Mouse (Mus musculus): ENCODE results near the gene Gm9376.

The Gm9376 gene

GRCm38 (mm10) chr14:118266660-118267059, at the start of gene Gm9376:
TSS of gene Gm9376 (plus strand) at chr14:118266960.
- DNase-seq (ENCODE audit: low read depth, low spot score), result no peak

DNA sequence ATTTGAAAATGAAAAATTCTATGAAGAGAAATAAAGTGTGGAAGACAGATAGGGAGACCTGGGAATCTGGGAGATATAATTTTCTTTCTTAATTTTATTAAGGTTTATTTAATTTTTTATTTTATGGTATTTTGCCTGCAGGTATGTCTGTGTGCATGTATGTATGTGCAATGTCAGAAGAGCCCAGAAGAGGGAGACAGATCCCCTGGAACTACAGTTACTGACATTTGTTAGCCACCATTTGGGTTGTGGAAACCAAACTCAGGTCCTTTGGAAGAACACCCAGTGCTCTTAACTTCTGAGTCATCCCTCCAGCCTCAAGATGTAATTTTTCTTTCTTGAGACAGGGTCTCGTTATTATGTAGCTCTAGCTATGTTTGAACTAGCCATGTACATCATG, 45.9 kb upstream of the Gm9376 start:
- peak; percentile 15 for DNase-seq (ENCODE audit: low read depth, low spot score)

- DNase-seq (ENCODE audit: low read depth, low spot score), result no peak
These were observed 41.6 kb upstream of the Gm9376 start for GRCm38 (mm10) chr14:118225061-118225743.

DNA sequence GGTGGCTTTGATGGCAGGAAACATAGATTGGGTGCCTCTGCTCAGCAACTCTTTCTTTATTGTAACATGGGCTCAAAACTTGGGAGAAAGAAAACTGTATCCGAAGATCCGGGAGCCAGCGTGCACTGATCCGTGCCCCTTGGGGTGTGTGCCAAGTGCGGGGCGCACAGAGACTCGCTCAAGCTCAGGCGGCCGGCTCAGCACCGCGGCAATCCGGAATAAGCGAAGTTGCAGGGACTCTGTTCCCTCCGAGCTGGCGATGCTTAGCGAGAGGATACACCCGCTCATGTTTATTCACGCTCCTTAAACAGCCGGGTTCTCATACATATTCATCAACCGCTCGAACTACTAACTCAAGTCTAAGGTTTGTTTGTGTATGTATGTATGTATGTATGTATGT, 40.8 kb upstream of the Gm9376 start:
- no peak for DNase-seq (ENCODE audit: low read depth, low spot score)

- DNase-seq (ENCODE audit: low read depth, low spot score), result no peak
These were observed 40.1 kb upstream of the Gm9376 start for GRCm38 (mm10) chr14:118226471-118227155.

DNA sequence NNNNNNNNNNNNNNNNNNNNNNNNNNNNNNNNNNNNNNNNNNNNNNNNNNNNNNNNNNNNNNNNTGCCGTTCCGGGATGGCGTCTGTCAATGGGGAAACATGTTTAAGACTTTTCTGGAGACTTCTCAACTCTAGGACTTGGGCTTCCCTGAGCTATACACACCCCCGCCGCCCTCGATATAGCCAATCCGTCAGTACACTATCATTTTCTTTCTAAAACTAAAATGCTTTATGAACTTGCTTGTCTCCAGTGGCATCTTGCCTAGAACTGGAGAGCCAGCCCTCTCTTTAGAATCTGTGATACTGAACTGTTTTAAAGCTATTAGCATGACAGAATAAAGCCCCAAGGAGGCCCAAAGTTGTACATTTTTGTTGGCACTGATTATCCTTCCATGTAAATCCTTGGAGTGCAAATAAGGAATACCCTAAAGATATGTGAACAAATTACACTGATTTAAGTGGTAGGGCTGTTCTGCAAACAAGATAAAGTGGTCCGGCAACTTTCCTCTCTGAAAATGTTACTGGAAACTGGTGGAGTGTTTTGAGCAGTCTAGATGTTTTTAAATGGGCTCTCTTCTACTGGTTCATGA, 34.3 kb upstream of the Gm9376 start:
- DNase-seq (ENCODE audit: low read depth, low spot score), result no peak

DNA sequence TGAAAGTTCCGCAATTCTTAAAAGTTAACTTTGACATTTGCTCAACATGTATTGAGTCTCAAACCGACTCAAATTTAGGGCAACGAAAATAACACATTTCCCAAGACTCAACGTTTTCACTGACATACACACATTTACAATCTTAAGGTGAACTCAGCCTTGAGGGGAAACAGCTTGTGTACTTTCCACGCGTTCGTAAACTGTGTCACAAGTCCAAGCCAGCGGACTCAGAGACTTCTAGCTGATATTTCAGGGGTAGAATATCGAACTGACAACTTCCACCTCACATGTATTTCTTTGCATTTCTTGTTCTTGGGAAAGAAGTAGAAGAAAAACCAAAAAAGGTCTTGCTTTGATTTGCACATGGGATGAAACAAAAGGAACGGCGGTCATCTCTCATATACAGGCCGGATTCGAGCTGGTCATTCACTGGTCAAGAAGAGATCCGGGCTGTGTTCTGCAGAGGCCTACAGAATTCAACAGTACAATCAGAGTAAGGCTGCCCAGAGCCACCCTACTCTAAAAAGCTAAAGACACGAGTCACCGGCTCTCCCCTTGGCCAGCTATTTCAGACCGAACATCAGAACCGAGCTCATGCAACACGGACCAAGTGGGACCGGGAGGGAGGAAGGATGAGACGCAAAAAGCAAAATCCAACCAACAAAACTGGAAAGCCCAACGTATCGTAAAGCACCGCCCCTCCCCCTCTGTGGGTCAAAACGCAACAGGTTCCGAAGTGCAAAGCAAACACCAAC, 32.8 kb upstream of the Gm9376 start:
- DNase-seq (ENCODE audit: low read depth, low spot score), result no peak

DNA sequence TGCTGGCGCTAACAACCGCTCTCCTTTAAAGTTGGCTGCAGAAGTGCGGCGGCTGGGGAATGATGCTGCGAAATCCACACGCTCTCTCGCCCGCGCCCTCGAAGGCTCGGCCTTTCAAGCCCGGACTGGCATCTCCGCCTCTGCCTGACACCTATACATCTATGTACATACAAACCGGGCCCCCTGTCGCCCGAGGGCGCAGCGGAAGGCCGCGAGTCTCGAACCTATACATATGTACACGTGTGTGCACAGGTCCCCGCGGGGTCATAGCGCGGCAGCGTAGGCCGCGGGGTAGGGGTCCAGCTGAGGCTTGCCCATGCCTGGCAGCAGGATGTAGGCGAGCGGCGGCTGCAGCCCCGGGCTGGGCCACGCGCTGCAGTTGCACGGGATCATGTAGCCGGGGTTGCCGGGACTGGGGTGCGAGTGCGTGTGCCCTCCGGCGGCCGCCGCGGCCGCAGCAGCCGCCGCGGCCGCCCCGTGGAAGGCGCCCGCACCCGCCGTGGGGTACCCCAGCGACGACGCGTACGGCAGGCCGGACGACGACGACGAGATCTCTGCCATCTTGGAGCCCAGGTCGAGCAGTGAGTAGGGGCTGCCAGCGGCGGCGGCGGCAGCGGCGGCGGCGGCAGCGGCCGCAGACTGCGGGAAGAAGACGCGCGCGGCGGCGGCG, 32.1 kb upstream of the Gm9376 start:
- no peak for DNase-seq (ENCODE audit: low read depth, low spot score)

DNA sequence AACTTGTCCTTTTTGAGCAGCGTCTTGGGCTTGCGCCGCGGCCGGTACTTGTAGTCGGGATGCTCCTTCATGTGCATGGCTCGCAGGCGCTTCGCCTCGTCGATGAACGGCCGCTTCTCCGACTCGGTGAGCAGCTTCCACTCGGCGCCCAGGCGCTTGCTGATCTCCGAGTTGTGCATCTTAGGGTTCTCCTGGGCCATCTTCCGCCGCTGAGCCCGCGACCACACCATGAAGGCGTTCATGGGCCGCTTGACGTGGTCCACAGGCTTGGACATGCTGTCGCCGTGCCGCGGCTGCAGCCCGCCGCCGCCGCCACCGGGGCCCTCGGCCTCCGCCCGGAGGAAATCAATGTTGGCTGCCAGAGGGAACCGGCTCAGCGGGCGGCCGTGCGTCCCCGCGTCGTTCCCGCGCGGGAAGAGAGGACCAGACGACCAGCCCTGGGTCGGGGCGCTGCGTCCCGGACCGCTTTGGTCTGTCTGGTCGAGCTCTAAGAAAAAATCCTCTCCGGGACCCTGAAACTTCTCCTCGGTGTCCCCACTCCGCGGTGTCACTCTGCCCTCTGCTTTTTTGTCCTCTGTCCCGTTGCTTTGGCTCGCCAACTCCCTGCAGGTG, 31.3 kb upstream of the Gm9376 start:
- DNase-seq (ENCODE audit: low read depth, low spot score), result no peak

DNA sequence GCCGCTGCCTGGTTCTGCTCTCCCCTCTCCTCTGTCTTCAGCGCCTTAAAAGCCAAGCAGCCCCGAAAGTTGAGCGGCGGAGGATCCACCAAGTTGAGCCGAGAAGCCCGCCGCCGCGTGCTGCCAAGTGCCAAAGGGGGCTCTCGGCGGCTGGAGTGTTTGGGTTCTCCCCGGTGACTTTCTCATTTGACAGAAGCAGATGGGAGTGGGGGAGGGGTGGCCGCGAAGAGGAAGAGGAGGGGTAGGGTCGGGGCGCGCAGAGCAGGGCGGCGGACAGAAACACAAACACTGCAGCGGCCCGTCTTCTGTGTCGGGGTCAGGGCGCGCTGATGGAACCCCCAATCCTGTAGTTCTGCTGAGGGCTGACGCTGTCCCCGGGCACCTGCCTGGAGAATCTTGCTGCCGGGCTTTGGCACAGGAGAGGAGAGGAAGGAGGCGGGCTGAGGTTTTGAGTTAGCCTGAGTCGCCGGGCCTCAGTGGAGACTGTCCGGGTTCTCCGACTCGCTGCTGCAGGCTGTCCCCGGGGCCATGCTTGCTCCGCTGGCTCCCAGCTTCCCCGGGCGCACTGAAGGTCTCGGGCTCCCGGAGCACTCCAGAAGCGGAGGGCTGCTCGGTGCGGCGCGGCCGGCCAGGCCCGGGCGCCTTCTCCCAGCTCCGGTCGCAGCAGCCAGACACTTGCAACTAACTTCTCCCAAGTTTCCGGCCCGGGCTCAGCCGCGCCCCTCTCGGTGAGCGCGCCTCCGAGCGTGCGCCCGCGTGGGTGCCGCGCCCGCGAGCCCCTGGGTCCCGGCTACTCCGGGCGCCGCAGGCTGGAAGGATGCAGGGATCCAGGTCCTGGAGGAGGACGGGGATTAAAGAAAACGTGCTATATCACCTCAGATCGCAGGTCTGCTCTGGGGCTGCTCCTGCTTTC, 30.5 kb upstream of the Gm9376 start:
- no peak for DNase-seq (ENCODE audit: low read depth, low spot score)

GRCm38 (mm10) chr14:118236886-118237289, 29.9 kb upstream of the Gm9376 start, which contains the start of gene Sox21:
TSS of gene Sox21 (minus strand) at chr14:118237030.
- DNase-seq (ENCODE audit: low read depth, low spot score), result no peak

- no peak for DNase-seq (ENCODE audit: low read depth, low spot score)
These were observed 29.0 kb upstream of the Gm9376 start for GRCm38 (mm10) chr14:118237786-118238185.

DNA sequence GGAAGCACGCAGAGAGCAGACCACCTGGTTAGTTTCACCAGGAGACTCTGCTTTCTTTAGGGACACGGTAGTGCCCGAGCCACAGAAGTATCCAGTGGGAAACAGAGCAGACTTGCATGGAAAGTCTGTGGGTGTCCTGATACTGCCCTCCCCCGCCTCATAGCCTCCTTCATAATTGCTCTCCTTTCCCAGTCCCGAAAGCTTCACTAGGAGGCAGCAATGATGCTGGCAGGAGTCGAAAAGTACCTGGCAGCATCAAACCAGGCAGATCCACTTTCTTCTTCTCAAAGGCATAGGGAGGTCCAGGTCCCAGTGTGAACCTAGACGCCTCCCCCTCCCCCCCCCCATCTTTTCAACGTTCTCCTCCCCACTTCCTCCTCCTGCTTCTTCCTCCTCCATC, 27.4 kb upstream of the Gm9376 start:
- DNase-seq (ENCODE audit: low read depth, low spot score), result no peak

DNA sequence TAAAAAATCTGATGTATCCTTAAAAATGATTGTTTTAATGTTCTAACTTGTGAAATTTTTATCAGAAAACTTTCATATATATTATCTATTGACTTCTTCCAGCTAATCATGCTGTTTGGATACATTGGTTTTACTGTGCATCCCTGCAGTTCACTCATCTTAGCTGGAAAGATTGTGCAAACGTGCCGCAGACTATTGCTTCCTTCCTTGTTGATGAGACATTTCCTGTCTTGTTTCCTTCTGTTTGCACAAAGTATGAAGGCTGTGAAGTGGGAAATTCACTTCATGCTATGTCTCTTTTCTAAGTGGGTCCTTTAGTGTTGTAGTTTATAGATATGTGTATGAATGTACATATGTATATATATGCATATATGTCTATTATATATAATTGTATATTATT, 25.3 kb upstream of the Gm9376 start:
- DNase-seq (ENCODE audit: low read depth, low spot score), result no peak

DNA sequence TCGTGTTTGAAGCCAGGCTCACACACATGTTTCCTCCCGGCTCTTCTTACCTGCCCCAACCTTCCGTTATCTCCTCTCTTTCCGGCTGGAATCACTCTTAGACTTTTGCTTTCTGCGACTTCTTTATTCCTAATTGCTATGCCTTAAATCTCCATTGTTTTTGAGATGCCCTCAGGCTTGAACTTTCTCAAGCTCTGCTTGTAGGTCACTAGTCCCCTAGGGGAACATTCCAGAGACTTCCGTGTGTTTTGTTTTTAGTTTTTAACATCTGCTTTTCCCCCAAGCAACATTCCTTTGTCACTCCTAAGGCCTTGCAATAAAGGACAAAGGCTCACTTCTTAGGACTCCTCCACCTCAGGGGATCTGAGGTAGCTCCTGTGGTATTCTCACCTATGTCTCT, 13.4 kb upstream of the Gm9376 start:
- peak; percentile 2 for DNase-seq (ENCODE audit: low read depth, low spot score)

DNA sequence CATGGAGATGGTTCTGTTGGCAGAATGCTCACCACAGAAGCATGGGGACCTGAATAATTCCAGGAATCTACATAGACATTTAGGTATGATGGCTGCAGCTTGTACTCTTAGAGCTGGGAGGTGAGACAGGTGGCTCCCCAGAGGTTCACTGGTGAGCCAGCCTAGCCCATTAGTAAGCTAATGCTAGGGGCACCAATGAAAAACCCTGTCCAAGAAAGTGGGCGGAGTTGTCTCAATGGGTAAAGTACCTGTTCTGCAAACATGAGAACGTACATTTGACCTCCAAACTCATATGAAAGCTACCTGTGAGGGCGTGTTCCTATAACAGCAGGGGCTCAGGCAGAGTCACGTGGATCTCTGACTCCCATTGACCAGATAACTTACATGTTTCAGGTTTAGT, 2.1 kb downstream of the Gm9376 start:
- DNase-seq (ENCODE audit: low read depth, low spot score), result no peak

GRCm38 (mm10) chr14:118272594-118273555, 6.1 kb downstream of the Gm9376 start:
- no peak for DNase-seq (ENCODE audit: low read depth, low spot score)

DNA sequence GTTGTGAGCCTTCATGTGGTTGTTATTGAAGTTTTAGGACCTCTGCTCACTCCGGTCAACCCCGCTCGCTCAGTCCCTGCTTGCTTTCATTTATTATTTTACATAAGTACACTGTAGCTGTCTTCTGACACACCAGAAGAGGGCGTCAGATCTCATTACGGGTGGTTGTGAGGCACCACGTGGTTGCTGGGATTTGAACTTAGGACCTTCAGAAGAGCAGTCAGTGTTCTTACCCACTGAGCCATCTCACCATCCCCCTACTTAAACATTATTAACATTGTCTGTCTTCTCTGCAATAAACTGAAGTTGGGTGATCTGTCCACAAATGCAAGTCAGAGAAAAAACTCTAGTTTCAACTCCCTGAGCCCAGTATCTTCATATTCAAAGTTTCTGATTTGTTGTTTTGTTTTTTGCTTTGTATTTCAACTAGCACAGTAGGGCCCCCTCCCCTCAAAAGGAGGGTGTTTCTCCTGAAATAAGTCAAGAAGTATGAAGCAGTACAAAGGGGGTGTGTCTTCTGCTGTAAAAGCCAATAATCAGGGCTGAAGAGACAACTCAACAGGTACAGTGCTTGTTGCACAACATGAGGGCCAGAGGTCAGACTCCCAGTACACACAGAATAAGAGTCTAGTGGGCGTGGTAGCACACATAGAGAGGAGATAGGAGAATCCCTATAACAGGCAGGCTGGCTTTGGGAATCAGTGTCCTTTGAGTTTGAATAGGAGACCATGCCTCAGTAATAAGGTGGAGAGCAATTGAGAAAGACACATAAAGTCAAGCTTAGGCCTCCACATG, 11.1 kb downstream of the Gm9376 start:
- no peak for DNase-seq (ENCODE audit: low read depth, low spot score)
